Mouse (Mus musculus): Measurements from ENCODE around the gene Prkab1. TPM values are rescaled to one million over a fixed set of nuclear protein-coding genes. Genes with fewer than 3 reads are reported as not detected.

The Prkab1 gene
- polyA plus RNA-seq (2012; rRNA removed), result 57.0 and 68.7 TPM in 2 replicates

DNA sequence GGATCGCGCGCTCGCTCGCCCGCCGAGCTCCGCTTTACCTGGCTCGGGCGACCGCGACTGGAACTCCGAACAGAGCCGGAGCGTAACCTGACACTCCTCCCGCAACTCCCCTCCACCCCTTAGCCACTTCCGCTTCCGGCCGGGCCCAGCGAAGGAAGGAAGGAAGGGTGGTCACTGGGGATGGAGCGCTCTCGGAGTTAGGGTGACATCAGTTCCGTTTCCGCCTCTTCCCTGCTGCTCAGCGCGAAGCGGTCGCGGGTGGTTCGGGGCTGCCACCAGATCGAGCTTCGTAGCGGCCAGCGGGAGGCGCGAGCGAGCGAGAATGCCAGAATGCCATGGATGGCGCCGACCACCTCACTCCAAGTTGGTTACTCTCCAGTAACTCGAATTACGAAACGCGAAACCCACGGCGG, at the start of gene Prkab1:
Gene Prkab1 (minus strand): TSS at position 182 of the 413 bp plus-strand sequence.

Other genes with a start within 250 kb of the Prkab1 start
- 6.9 and 8.5 TPM in 2 replicates for gene Cit, start 179.2 kb downstream of the Prkab1 start, polyA plus RNA-seq (2012; rRNA removed)
- gene Tmem233, start 58.7 kb upstream of the Prkab1 start, polyA plus RNA-seq (2012; rRNA removed), result not detected in 2 replicates